Mouse (Mus musculus) kidney, adult 9 months (tissue): ENCODE results near the gene Ankrd6.

Source experiments
- DNase-seq: peaks from one replicate; pipeline ENCODE4 v3.0.0; 2022

Gene Ankrd6

DNA sequence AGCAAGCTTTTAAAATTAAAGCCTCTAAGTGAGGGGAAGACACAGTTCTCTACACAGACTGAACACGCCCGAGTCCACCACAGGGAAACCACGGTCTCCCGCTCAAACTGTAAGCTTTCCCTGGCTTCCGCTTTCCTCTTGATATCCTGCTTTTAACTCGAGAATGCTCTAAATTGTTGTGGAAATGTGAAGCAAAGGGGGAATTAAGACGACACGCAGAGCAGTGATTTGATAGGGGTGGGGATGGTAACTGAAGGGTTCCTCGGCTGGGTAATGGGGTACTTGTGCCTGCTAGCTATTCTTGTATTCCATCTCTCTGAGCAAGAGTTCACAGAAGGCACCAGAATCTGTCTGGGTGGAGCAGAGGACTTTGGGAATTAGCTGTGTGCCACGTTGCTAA, 1.9 kb downstream of the Ankrd6 start:
- no peak for DNase-seq

DNA sequence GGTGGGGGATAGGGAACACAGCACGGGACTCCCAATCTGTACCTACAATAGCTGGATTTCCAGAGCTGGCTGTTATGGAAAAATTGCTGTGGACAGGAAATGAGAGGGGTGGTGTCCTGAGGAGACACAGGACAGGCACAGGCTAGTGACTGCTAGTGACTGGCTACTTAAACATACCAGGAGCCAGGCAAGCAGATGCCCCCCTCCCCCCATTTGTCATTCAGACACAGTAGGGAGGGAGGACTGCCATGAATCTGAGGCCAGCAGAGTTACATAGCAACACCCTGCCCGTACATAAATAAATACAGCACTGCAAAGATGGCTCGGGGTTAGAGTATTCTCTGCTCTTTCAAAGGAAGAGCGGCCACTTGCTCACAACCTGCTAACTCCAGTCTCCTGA, 3.0 kb downstream of the Ankrd6 start:
- DNase-seq: no peak

DNA sequence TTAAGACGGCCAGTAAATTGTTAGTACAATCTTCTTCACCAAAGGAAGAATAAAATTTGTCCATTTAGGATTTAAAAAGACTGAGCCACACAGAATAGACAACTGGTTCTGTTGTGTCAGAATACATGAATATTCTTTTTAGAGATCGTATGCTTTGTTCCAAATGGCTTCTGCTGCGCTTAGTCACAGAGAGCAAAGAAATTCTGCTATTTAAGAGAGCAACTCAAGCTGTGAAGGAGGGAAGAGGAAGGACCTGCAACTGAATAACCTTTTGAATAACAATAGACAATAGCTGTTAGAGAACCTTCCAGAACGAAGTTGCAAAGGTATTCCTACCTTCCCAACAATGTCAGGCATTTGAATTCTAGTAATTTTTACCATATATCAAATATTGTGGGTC, 9.7 kb downstream of the Ankrd6 start:
- no peak for DNase-seq

DNA sequence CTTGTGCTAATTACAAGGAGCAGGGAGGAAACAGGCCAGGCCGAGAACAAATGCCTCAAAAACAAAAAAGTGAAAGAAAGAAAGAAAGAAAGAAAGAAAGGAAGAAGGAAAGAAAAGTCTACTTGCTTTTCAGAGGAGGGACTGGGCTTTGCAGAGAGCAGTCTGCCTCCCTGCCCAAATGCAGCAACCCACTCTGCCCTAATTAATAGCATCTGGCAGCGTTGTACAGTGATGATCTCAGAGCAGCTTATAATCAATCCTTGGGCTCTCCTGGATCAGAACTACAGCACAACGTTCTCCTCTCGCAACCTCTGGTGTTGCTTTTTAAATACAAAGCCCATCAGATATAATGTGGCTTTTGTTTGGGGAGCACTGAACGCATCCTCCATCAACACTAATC, 10.7 kb downstream of the Ankrd6 start:
- DNase-seq: no peak

DNA sequence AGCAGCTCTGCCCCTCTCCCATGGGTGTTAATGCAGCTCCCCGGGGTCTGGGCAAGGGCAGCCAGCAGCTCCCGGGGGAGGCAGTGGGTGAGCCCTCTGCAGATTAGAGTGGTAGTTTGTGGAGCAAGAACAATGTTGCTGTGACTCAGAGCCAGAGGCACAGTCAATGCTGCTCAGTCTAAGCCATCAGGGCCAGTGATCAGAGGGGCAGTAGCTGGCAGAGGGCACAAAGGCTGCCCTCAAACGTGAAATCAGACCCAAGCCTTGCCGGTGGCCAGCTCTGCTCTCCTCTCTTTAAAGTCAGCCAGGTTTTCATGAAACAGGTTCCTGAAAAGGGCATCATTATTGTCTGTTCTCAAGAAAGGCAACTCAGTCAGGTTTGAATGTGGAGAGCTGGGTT, 11.1 kb downstream of the Ankrd6 start:
- no peak for DNase-seq

DNA sequence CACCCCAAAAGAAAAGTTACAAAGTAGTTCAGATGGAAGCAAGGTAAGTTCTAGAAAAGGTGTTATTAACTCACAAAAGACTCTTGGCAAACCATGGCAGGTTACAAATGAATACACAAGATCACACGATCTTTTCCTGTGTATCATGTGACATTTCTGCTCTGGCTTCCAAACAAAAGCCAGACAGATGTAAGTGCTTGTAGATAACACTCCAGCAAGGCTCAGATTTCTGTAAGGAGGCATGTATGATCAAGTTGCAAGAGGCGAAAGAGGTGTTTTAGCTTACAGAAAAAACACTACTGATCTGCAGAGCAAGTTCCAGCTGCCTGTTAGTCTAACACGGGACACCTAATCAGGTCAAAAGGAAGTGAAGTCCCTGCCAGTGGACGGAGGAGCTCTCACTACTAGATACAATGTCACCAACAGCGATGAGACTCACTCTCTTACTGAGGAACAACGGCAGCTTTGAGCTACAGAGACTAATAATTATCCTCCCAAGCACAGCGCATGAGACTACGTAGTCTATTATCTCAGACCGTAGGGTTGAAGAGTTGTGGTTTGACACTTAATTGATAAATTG, 13.8 kb downstream of the Ankrd6 start:
- no peak for DNase-seq

DNA sequence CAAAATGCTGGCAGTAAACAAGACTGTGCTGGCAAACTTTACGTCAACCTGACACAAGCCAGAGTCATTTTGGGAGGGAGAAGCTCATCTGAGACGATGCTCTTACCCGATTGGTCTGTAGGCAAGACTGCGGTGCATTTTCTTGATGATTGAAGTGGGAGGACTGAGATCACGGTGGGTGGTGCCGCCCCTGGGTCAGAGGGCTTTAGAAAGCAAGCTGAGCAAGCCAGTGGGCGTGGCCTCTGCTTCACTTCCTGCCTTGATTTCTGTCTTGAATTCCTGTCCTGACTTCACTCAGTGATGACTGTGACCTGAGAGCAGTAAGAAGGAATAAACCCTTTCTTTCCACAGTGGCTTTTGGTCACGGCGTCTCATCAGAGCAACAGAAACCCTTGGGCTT, 18.6 kb downstream of the Ankrd6 start:
- DNase-seq: no peak

DNA sequence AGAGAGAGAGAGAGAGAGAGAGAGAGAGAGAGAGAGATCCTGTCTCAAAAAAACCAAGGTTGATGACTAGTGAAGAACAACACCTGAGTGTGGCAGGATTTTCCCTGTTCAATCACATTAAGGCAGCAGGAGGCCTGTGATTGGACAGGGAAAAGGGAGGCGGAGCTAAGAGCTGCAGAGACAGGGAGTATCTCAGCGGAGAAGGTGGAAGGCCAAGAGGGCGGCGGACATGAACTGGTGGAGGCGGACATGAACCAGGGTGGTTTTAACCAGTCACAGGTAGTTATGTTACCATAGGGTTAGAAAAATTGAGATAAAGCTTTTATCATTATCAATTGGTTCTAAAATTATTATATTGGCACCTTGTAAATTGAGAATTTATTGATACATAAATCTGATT, 20.9 kb downstream of the Ankrd6 start:
- DNase-seq: no peak

DNA sequence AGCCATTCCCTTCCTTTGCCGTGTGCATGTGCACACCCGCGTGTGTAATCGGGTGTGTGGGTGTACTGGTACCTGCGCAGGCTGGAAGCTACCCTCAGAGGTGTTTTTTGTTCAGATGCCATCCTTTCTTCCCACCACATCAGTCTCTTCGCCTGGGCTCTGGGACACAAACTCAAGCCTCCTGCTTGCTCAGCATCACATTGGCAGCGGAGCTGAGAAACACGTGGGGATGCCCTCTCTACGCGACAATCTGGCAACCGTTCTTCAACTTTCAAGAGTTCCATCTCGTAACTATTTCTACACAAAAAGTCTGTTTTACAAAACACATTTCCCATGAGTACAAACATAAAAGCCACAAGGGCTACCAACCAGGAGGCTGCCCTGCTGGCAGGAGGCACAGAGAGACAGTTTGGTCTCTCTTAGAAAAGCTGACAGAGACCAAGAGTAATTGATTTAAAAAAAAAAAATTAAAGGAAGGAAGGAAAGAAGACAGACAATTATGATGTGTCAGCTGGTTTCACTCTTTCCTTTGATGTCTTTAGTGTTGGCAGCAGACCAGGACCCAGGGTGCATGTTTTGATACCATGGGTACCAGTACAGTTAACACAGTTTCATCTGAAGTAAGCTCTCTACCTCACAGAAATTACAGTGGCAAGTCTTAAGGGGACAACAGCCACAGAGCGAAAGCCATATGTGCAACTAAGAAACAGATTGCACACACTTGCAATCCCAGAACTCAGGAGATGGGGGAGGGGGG, 21.8 kb downstream of the Ankrd6 start:
- no peak for DNase-seq

DNA sequence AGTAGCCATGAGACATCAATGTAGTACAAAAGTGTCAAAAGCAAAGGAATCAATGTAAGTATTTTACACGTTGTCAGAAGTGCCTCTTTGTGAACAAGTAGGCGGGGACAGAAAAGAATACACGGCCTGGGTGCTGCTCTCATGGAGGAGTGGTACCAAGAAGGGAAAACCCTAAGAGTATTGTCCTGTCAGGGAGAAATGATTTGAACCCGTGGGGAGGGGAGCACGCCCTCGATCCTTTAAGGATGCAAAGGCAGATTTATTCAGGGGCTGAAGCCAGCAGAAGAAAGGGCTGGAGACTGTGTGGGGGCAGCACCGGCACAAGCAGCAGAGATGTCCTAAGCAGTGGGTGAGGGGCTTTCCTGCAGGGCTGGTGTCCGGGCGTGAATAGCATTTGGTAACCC, 26.7 kb downstream of the Ankrd6 start:
- no peak for DNase-seq

DNA sequence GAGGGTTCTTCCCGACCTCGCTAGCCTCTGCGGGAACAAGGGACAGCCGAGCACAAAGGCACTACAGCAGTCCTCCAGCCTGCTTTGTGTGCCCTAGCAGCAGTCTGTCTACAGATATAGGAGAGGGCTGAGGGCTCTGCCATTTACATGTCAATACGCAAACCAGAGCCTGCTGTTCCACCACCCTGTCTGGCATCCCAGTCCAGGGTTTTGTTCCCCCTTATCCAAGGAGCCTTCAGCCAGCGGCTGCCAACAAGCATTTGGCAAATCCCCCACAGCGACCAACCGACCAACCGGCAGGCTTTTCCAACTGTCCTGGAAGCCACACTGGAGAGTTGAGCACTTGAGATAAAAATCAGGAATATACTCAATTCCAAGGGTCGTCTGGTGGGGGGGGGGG, 27.2 kb downstream of the Ankrd6 start:
- DNase-seq: no peak

DNA sequence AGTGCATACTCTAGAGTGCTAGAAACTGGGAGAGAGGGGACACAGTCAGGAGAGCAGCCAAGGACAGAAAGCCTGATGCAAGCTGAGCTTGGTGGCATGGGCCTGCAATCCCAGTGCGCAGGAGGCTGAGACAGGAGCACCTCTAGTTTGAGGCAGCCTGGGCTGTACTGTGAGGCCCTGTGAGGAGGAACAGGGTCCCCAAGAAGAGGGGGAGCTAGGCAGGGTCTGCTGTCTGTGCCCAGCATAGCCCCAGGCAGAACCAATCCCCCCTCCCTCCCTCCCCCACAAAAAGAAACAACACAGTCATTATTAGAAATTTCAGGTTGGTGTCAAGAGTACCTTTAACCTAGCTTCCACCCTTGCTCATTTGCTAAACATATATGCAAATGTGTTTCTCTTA, 27.8 kb downstream of the Ankrd6 start:
- DNase-seq: no peak

DNA sequence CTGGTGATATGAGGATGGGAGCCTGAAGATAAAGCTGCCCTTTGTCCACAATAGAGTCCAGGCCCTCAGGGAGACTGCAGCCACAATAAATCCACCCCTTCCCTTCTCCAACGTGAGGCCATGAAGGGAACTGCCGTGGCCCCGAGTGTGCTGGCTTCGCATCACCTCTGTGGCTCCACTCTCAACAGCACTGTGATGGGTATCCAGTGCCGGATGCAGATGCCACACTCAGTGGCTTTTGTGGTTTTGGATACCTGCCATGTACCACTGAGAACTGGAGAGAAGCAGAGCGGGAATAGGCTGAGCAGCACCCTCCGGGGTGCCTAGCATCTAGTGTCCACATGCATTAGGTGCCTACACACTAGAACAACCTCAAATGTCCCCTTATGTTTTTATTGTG, 29.8 kb downstream of the Ankrd6 start:
- no peak for DNase-seq

DNA sequence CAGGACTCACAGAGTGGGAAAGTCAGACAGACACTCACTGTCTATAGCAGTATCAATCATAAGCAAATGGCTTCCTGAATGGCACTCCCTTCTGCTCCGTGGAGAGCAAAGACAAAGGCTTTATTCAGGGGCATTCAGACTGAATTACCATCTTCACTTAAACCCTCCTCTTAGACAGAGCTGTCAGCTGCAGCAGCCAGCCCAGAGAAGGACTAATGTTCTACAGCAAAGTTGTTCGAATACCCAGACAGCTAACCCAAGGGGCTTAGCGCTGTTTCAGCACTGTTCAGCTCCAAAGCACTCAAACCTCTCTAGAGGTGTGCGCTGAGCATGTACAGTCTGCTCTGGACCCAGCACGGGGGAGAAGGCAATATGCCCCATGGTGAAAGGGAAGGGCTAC, 32.1 kb downstream of the Ankrd6 start:
- DNase-seq: no peak

DNA sequence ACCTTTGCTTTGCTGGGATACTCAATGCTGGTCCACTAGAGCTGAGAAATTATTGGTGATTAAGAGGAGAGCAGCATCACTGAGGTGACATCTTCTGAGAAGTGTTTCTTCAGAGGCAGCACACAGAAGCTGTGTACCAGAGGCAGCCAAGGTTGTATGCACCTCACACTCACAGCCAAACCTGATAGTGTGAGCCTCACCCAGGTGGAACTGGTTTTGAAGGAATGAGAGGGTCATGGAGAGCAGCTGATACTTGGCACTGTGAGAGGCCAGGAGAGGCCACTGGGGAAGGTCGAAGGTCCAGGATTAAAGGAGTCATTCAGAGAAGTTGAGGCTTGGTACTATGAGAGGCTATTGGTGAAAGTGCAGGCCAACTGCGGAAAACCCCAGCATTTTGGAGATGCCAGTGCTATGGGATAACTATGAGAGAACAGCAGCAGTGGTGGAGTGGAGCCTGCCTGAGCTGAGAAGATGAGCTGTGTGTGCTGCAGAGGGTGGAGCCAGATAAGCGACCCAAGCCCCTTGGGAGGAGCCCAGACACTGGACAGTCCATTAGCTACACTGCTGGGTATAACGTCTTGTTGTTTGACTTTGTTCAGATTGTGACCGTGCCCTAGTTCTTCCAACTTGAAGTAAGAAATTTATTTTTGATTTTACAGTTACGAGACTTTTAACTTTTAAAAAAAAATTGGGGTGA, 33.8 kb downstream of the Ankrd6 start:
- peak; percentile 28 for DNase-seq

DNA sequence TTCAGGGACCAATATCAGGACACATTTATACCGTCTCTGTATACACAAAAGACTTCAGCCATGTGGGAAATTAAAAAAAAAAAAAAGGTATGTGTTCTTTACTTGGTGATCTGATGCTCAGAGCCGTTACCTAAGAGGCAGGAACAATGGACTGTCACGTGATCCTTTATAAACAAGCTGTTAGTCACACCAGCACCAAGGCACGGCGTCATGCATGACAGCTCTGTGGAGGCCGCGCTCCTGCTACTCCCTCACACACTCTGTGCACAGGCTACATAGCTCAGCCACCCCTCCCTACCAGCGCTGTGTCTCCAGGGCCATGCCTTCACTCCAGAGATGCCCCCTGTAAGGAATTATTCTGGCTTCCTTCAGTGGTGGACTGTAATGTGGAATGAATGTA, 34.7 kb downstream of the Ankrd6 start:
- DNase-seq: peak; percentile 27

DNA sequence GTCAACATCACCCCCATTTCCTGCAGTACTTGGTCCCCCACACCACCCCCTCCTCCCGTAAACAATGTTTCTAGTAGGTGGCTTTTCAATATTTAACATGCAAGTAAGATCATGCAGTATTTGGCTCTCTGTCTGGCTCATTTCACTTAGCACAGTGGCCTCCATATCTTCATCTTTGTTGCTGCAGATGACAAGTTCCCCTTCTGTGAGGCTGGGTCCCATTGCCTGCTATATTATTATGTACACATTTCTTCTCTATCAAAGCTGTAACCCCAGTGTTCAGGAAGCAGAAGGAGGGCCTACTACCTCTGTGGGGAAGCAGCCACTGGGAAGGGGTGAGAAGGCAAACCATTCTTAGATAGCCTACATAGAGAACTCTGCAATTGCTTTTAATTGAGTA, 40.6 kb downstream of the Ankrd6 start:
- DNase-seq: no peak

DNA sequence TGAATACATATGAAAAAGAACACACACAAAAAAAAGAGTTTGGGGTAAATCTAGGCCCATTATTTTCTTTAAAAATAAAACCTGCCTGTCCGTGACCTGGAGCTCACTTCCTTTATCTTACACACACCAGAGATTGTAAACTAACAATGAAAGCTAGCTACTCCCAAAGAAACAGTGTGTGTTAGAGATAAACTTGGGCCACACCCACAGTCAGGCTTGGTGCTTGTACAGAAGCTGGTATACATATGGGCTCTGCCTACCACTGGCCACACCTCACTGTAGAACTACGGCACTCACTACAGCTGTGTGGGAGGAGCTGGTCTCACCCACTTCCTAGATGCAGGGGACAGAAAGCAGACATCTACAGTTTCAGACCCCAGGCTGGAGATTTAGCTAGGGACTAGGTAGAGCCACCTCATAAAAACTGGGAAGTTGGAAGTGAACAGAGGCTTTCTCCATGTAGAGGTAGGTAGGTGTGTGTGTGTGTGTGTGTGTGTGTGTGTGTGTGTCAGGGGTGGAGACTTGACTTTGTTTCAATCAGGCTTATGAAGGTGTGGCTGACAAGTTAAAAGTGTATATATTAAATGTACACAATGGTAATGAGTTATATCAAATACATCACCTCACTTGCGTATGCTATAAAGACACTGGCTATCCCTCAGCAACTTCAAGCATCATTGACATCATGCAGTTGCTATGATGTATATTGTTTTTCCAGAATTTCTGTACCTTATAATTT, 41.2 kb downstream of the Ankrd6 start:
- DNase-seq: no peak

DNA sequence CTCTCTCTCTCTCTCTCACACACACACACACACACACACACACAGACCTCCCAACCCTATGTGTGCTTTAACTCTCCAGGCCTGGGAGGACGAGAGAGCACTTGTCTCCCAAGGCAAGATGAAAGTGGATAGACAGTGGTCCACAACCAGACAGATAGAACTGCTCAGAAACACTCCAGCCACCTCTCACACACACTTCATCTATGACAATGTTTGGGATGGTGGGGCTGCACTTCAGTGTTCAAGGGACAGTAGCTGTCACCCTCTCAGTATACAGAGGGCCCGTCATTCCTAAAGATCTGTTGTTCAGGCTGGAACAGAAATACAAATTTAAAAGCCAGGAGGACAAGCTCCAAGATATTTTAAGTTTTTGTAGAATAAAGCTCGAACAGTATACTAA, 43.0 kb downstream of the Ankrd6 start:
- DNase-seq: no peak

DNA sequence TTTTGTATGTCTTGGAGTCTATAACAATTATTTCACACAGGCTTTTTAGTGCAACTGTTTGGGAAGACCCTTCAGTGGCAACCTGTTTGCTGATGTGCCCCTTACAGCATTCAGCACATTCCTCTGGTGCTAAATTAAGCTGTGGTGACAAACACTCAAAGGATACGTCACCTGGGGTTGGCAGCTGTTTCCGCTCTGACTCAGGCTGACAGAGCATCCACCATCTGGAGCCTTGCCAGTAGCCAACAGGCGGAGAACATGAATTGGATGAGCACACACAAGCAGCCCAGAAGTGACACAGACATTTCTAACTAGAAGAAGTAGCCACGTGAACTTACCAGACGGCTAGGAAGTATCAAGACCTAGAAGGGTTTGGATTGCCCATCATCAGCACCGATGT, 44.0 kb downstream of the Ankrd6 start:
- peak; percentile 29 for DNase-seq

DNA sequence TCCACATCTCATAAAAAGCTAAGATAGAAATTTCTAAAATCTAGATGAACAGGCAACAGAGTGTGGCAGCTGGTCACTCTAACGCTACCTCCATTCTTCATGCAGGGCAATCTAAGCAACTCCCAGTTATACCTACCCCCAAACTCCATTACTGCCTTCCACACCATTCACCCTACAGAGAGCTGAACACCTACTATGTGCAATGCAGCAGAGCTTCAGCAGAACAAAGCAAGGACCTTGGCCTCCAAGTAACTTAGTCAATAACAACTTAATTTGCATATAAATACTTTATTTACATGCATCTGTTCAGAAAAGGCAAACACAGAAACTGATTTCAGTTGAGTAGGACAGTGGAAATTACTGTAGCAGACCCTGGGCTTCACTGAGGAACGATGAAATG, 44.7 kb downstream of the Ankrd6 start:
- no peak for DNase-seq

DNA sequence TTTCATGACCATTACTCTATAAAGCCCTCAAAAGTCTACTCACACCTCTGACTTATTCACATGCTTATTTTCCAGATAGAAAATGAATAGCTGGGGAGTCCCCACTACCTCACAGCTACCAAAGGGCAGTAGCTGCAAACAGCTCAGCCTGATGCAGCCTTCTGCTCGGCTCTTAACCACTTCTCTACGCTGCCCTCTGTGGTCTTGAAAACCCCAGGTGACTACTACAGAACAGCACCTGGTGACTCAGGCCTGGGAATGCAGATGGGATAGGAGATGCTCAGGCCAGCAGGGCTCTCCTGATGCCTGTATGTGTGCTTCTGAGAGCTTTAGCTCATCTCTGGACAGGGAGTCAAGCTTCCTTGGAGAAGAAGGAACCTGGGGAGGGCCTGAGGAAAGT, 45.3 kb downstream of the Ankrd6 start:
- no peak for DNase-seq

DNA sequence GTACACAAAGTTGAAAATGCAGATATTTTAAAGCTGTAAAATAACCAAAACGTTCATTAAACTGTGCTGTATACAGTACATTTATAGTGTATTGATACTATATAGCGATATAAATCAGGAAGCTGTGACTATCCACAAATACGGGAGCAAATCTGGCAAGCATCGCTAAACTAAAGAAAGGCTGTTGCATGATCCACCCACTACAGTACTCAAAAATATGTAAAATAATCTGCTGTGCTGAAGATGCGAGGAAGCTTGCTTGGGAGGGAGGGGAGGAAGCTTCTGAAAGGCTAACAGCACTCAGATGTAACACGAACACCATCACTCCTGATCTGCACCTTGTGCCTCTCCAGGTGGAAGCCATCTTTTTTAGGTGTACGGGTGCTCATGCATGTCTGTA, 46.8 kb downstream of the Ankrd6 start:
- no peak for DNase-seq

DNA sequence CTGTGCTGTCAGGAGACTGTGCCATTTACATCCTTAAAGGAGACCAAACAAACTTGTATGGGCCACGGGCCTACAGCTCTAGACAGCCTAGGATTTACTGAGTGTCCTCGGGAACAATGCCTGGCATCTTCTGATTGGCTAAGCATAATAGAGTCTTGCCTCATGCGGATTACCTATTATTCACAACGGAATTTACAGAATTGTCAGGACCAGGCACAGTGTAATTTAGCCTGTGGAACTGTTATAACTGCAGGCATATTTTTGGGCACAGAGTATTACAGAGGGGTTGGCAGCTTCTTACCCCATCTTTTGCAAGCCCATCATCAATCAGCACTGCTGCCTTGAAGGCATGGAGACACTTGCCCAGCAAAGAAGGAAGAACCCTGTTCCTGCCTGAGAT, 51.6 kb downstream of the Ankrd6 start:
- no peak for DNase-seq
